Mouse (Mus musculus) liver, postnatal 0 days (tissue): Measurements from ENCODE around the gene Qrich2.

Source experiments
- CTCF ChIP-seq: sonication (generic); IDR thresholded peaks from 2 replicates; pipeline ENCODE4 v1.5.1; 2016; ENCODE audit warnings: antibody characterized with exemption, low read depth
- EP300 ChIP-seq: IDR thresholded peaks from 2 replicates; pipeline ENCODE4 v1.6.1; 2016; ENCODE audit warnings: antibody characterized with exemption, low read depth, mild to moderate bottlenecking

DNA sequence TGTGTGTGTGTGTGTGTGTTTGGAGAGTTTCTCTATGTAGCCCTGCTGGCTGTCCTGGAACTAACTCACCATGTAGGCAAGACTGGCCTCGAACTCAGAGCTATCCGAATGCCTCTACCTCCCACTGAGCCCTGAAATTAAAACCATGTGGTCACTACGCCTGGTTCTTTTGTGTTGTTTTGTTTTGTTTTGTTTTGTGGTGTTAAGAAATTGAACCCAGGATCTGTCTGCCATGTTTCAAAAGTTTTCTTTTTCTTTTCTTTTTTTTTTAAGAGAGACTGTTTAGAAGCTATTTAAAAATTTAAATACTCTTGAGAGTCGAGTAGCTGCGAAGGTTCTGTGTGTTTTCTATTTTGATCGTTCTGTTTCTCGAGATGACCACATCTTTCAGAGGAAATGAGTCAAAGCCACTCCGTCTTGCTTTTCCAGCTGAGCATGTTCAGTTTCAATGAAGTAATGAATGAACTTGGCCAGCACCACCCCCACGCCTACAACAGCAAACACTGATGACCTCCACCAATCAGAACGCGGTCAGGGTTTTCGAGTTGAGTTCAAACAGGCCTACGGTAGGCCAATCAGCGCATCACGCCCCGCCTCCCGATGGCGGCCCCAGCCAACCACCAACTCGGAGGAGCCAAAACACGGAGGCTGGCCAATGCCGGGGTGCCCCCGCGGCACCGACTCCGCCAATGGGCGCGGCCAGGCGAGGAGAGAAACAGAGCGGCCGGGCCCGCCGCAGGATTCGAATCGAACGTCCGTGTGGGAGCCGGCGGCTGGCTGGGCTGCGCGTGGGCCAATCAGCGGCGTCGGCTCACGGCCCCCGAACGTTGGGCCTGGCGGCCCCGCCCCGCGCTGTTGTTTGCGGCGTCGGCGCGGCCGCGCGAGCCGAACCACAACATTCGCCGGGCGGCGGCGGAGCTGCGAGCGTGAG lies 32.4 kb downstream of the Qrich2 start, which contains the start of gene Ubald2:
- no peak for TF ChIP-seq CTCF
- peak; percentile 58; the same call in 1 of the 2 replicates for TF ChIP-seq EP300
